Mouse (Mus musculus): ENCODE measurements at regions not wholly inside any gene's neighbourhood (a gene's known extent, or its start where the extent isn't known, plus 50 kb on each side); places are given as distances from the start of the nearest gene placed in this dataset.

- ATAC-seq = no peak
- WGBS (ENCODE audit: insufficient replicate concordance) = 72% methylated on average over 8 of the region's 8 CpGs
Observed at GRCm38 (mm10) chr4:153251311-153251710, 231.3 kb downstream of the Ajap1 start.

GRCm38 (mm10) chr4:153236680-153237079 is 245.9 kb downstream of the Ajap1 start:
- Histone ChIP-seq H3K9ac (replicated peaks) (no peak overlapping the region), H3K4me1 (ENCODE audit: insufficient read depth) (no peaks in the 10 kb centered on the region), H3K36me3 (replicated peaks; ENCODE audit: insufficient read depth, low read length) (no peaks in the 10 kb centered on the region), H3K4me2 (ENCODE audit: low read depth, low read length) (no peak overlapping the region), H3K27ac (ENCODE audit: low read depth) (no peak overlapping the region), H3K4me3 (ENCODE audit: low read depth, low read length) (no peak overlapping the region), H3K9me3 (ENCODE audit: low read length) (peaks cover 2% of the 10 kb centered on the region; the same call in 1 of the 2 replicates), H3K27me3 (ENCODE audit: insufficient read depth, low read length) (no peaks in the 10 kb centered on the region)
- DNase-seq (no peak), ATAC-seq (no peak)
- WGBS (ENCODE audit: insufficient replicate concordance) = 20% methylated on average over 12 of the region's 12 CpGs
- no peak for TF ChIP-seq EP300 (IDR thresholded peaks at IDR 0.05; ENCODE audit: low read depth)
- no peak for TF ChIP-seq CTCF (IDR thresholded peaks at IDR 0.05; ENCODE audit: low read depth)

More at GRCm38 (mm10) chr4:153251311-153251710, 231.3 kb downstream of the Ajap1 start:
- no peak overlapping the region for H3K4me3 ChIP-seq (ENCODE audit: low read depth, low read length)
- DNase-seq = no peak
- TF ChIP-seq EP300 (IDR thresholded peaks at IDR 0.05; ENCODE audit: low read depth) (no peak), CTCF (IDR thresholded peaks at IDR 0.05; ENCODE audit: low read depth) (no peak)
- no peak overlapping the region for H3K4me2 ChIP-seq (ENCODE audit: low read depth, low read length)
- H3K9me3 ChIP-seq (ENCODE audit: low read length) = no peaks in the 10 kb centered on the region
- H3K27ac ChIP-seq (ENCODE audit: low read depth) = no peak overlapping the region
- H3K36me3 ChIP-seq (replicated peaks; ENCODE audit: insufficient read depth, low read length) = no peaks in the 10 kb centered on the region
- H3K27me3 ChIP-seq (ENCODE audit: insufficient read depth, low read length) = no peaks in the 10 kb centered on the region
- no peak overlapping the region for H3K9ac ChIP-seq (replicated peaks)
- H3K4me1 ChIP-seq (ENCODE audit: insufficient read depth) = no peaks in the 10 kb centered on the region

- no peak for TF ChIP-seq CTCF (IDR thresholded peaks at IDR 0.05; ENCODE audit: low read depth)
- TF ChIP-seq EP300 (IDR thresholded peaks at IDR 0.05; ENCODE audit: low read depth) = no peak
- H3K4me3 ChIP-seq (ENCODE audit: low read depth, low read length) = no peak overlapping the region
- DNase-seq (no peak), ATAC-seq (no peak)
- H3K9me3 ChIP-seq (ENCODE audit: low read length) = peaks cover 2% of the 10 kb centered on the region; the same call in 1 of the 2 replicates
- no peak overlapping the region for H3K27ac ChIP-seq (ENCODE audit: low read depth)
- H3K9ac ChIP-seq (replicated peaks) = no peak overlapping the region
- no peaks in the 10 kb centered on the region for H3K36me3 ChIP-seq (replicated peaks; ENCODE audit: insufficient read depth, low read length)
- H3K4me1 ChIP-seq (ENCODE audit: insufficient read depth) = no peaks in the 10 kb centered on the region
- H3K27me3 ChIP-seq (ENCODE audit: insufficient read depth, low read length) = no peaks in the 10 kb centered on the region
- 68% methylated on average over 5 of the region's 5 CpGs for WGBS (ENCODE audit: insufficient replicate concordance)
- H3K4me2 ChIP-seq (ENCODE audit: low read depth, low read length) = no peak overlapping the region
Observed at GRCm38 (mm10) chr4:153233762-153234161, 248.8 kb downstream of the Ajap1 start.

- Histone ChIP-seq H3K36me3 (replicated peaks; ENCODE audit: insufficient read depth, low read length) (no peaks in the 10 kb centered on the region), H3K27ac (ENCODE audit: low read depth) (no peak overlapping the region), H3K9me3 (ENCODE audit: low read length) (peaks cover 2% of the 10 kb centered on the region; the same call in 1 of the 2 replicates), H3K4me3 (ENCODE audit: low read depth, low read length) (no peak overlapping the region), H3K27me3 (ENCODE audit: insufficient read depth, low read length) (no peaks in the 10 kb centered on the region), H3K9ac (replicated peaks) (no peak overlapping the region), H3K4me1 (ENCODE audit: insufficient read depth) (no peaks in the 10 kb centered on the region), H3K4me2 (ENCODE audit: low read depth, low read length) (no peak overlapping the region)
- TF ChIP-seq CTCF (IDR thresholded peaks at IDR 0.05; ENCODE audit: low read depth) = no peak
- ATAC-seq (no peak), DNase-seq (no peak)
- WGBS (ENCODE audit: insufficient replicate concordance) = 55% methylated on average over 5 of the region's 5 CpGs
Observed at GRCm38 (mm10) chr4:153229221-153229620, 253.4 kb downstream of the Ajap1 start.

GRCm38 (mm10) chr4:153227680-153228420 is 254.8 kb downstream of the Ajap1 start:
- Histone ChIP-seq H3K4me3 (ENCODE audit: low read depth, low read length) (no peak overlapping the region), H3K27ac (ENCODE audit: low read depth) (no peak overlapping the region), H3K36me3 (replicated peaks; ENCODE audit: insufficient read depth, low read length) (no peaks in the 10 kb centered on the region), H3K27me3 (ENCODE audit: insufficient read depth, low read length) (no peaks in the 10 kb centered on the region), H3K9me3 (ENCODE audit: low read length) (no peaks in the 10 kb centered on the region), H3K4me1 (ENCODE audit: insufficient read depth) (no peaks in the 10 kb centered on the region), H3K9ac (replicated peaks) (no peak overlapping the region), H3K4me2 (ENCODE audit: low read depth, low read length) (no peak overlapping the region)
- DNase-seq (no peak), ATAC-seq (no peak)
- TF ChIP-seq CTCF (IDR thresholded peaks at IDR 0.05; ENCODE audit: low read depth) (no peak), EP300 (IDR thresholded peaks at IDR 0.05; ENCODE audit: low read depth) (no peak)
- WGBS (ENCODE audit: insufficient replicate concordance) = 46% methylated on average over 13 of the region's 13 CpGs

- Histone ChIP-seq H3K36me3 (replicated peaks; ENCODE audit: insufficient read depth, low read length) (no peaks in the 10 kb centered on the region), H3K4me1 (ENCODE audit: insufficient read depth) (no peaks in the 10 kb centered on the region), H3K4me2 (ENCODE audit: low read depth, low read length) (no peak overlapping the region), H3K27me3 (ENCODE audit: insufficient read depth, low read length) (no peaks in the 10 kb centered on the region), H3K27ac (ENCODE audit: low read depth) (no peak overlapping the region), H3K9me3 (ENCODE audit: low read length) (no peaks in the 10 kb centered on the region), H3K9ac (replicated peaks) (no peak overlapping the region), H3K4me3 (ENCODE audit: low read depth, low read length) (no peak overlapping the region)
- TF ChIP-seq CTCF (IDR thresholded peaks at IDR 0.05; ENCODE audit: low read depth) (no peak), EP300 (IDR thresholded peaks at IDR 0.05; ENCODE audit: low read depth) (no peak)
- WGBS (ENCODE audit: insufficient replicate concordance) = 27% methylated on average over 6 of the region's 6 CpGs
- no peak for ATAC-seq
- no peak for DNase-seq
Observed at GRCm38 (mm10) chr4:153224618-153225177, 257.9 kb downstream of the Ajap1 start.
